Mouse (Mus musculus): ENCODE data around the gene Iqcf1.

- TF ChIP-seq GATA1 (IDR thresholded peaks at IDR 0.05; ENCODE audit: borderline replicate concordance, low read length), result no peak
- no peak for TF ChIP-seq FLI1 (IDR thresholded peaks at IDR 0.05; ENCODE audit: low read length)
Measured at GRCm38 (mm10) chr9:106483606-106484005, 16.2 kb upstream of the Iqcf1 start.
